Mouse (Mus musculus): ENCODE results near the gene Cux1. TPM values are rescaled to one million over a fixed set of nuclear protein-coding genes. Genes with fewer than 3 reads are reported as not detected.
"Not testable (repeated sequence)": the region's sequence is repeated elsewhere in the genome, so short reads cannot be mapped to it uniquely, and the experiment has no call there.

Cux1 gene
- total RNA-seq, 2 experiments from 2014 or later = 36.0 to 38.1 TPM

- not testable (repeated sequence) for DNase-seq
Observed at GRCm38 (mm10) chr5:136470985-136471735, 96.1 kb downstream of the Cux1 start.

GRCm38 (mm10) chr5:136469301-136469700, 98.0 kb downstream of the Cux1 start:
- DNase-seq = no peak

GRCm38 (mm10) chr5:136467360-136467999, 99.8 kb downstream of the Cux1 start:
- no peak for DNase-seq

GRCm38 (mm10) chr5:136465770-136466406, 101.4 kb downstream of the Cux1 start:
- DNase-seq = no peak

- DNase-seq = no peak
Observed at GRCm38 (mm10) chr5:136465366-136465765, 101.9 kb downstream of the Cux1 start.

GRCm38 (mm10) chr5:136464849-136465248, 102.4 kb downstream of the Cux1 start:
- DNase-seq = no peak

- DNase-seq = no peak
Observed at GRCm38 (mm10) chr5:136464128-136464527, 103.2 kb downstream of the Cux1 start.

- DNase-seq = no peak
Observed at GRCm38 (mm10) chr5:136462613-136463012, 104.7 kb downstream of the Cux1 start.

GRCm38 (mm10) chr5:136459901-136460300, 107.4 kb downstream of the Cux1 start:
- no peak for DNase-seq

- DNase-seq = no peak
Observed at GRCm38 (mm10) chr5:136458893-136459499, 108.3 kb downstream of the Cux1 start.

GRCm38 (mm10) chr5:136458102-136458863, 109.0 kb downstream of the Cux1 start:
- no peak for DNase-seq

GRCm38 (mm10) chr5:136456395-136456794, 110.9 kb downstream of the Cux1 start:
- no peak for DNase-seq

GRCm38 (mm10) chr5:136452681-136453080, 114.6 kb downstream of the Cux1 start:
- DNase-seq = no peak

GRCm38 (mm10) chr5:136449801-136450200, 117.5 kb downstream of the Cux1 start:
- no peak for DNase-seq

GRCm38 (mm10) chr5:136445967-136446366, 121.3 kb downstream of the Cux1 start:
- no peak for DNase-seq

- DNase-seq = no peak
Observed at GRCm38 (mm10) chr5:136442238-136443187, 124.8 kb downstream of the Cux1 start.

GRCm38 (mm10) chr5:136429647-136430046, 137.6 kb downstream of the Cux1 start:
- no peak for DNase-seq

GRCm38 (mm10) chr5:136428498-136429060, 138.7 kb downstream of the Cux1 start:
- no peak for DNase-seq

- DNase-seq = no peak
Observed at GRCm38 (mm10) chr5:136427772-136428497, 139.4 kb downstream of the Cux1 start.

All from layer of hippocampus, postnatal 36 days (tissue).